Mouse (Mus musculus) small intestine, adult 2 months (tissue): Measurements from ENCODE around the gene Slc25a19. TPM values are rescaled to one million over a fixed set of nuclear protein-coding genes. Genes with fewer than 3 reads are reported as not detected.

Experiments
- H3K27ac ChIP-seq: fragments of 200-500 bp; 2 replicates; pipeline ENCODE4 v1.5.1; 2012; ENCODE audit warnings: low read depth, low read length, control low read depth, inconsistent platforms; ENCODE audit not compliant: insufficient read depth
- H3K27me3 ChIP-seq: fragments of 200-500 bp; 2 replicates; pipeline ENCODE4 v1.6.1; 2012; ENCODE audit warnings: mild to moderate bottlenecking, moderate library complexity, low read length, inconsistent platforms; ENCODE audit not compliant: control insufficient read depth, insufficient read depth
- H3K36me3 ChIP-seq: fragments of 200-500 bp; 2 replicates; pipeline ENCODE4 v1.6.1; 2012; ENCODE audit warnings: mild to moderate bottlenecking, low read length, control low read depth, inconsistent platforms; ENCODE audit not compliant: control insufficient read depth, insufficient read depth
- H3K4me1 ChIP-seq: fragments of 200-500 bp; 2 replicates; pipeline ENCODE4 v1.6.1; 2012; ENCODE audit warnings: low read length, inconsistent platforms, mixed read lengths; ENCODE audit not compliant: control insufficient read depth, insufficient read depth, insufficient read length
- H3K4me3 ChIP-seq: fragments of 200-500 bp; 2 replicates; pipeline ENCODE4 v1.5.1; 2012; ENCODE audit warnings: low read depth, mild to moderate bottlenecking, control low read depth, inconsistent platforms, low read length, moderate library complexity
- CTCF ChIP-seq: fragments of 200-500 bp; IDR thresholded peaks from 2 replicates; pipeline ENCODE4 v1.5.1; 2012; ENCODE audit warnings: low read depth, mild to moderate bottlenecking, control low read depth, inconsistent platforms, low read length, moderate library complexity, mixed read lengths; ENCODE audit not compliant: insufficient replicate concordance, insufficient read length; ENCODE audit errors: extremely low read depth
- POLR2A ChIP-seq: fragments of 200-500 bp; IDR thresholded peaks from 2 replicates; pipeline ENCODE4 v1.6.1; 2012; ENCODE audit warnings: low read depth, mild to moderate bottlenecking, control low read depth, inconsistent platforms, low read length, moderate library complexity
- WGBS: fragments of 180-500 bp; shearing (Covaris S2); methylation state at CpG from one replicate; pipeline ENCODE4 v1.1.7; 2018; 5-methylcytosine and 5-hydroxymethylcytosine counted together
- polyA plus RNA-seq: library from polyadenylated mRNA; depleted of rRNA; stranded (reverse); fragments of >200 nt; gene quantifications from 2 replicates; pipeline ENCODE4 v1.2.3, GENCODE M21; 2012

Gene Slc25a19
- polyA plus RNA-seq, 1 experiment: 19.6 TPM

GRCm38 (mm10) chr11:115640978-115641663 lies 13.0 kb upstream of the Slc25a19 start:
- Histone ChIP-seq H3K4me1 (peaks cover 20% of the 10 kb centered on the region), H3K36me3 (peaks cover 19% of the 10 kb centered on the region), H3K4me3 (no peak overlapping the region), H3K27ac (peak overlapping the region; percentile 80), H3K27me3 (no peaks in the 10 kb centered on the region)
- 42% methylated on average over 14 of the region's 14 CpGs for WGBS
- TF ChIP-seq CTCF (no peak), POLR2A (peak; percentile 31; the same call in 1 of the 2 replicates)

GRCm38 (mm10) chr11:115640311-115640828 lies 12.3 kb upstream of the Slc25a19 start:
- 0 out of 2 replicates have a peak overlapping the region, but pooled peaks have one; percentile 63 for H3K27ac ChIP-seq
- 79% methylated on average over 3 of the region's 4 CpGs for whole genome bisulfite sequencing
- H3K4me3 ChIP-seq: no peak overlapping the region
- no peaks in the 10 kb centered on the region for H3K27me3 ChIP-seq
- TF ChIP-seq POLR2A: no peak
- no peak for TF ChIP-seq CTCF
- H3K4me1 ChIP-seq: peaks cover 20% of the 10 kb centered on the region
- H3K36me3 ChIP-seq: peaks cover 14% of the 10 kb centered on the region

- WGBS: 62% methylated on average over 4 of the region's 4 CpGs
- TF ChIP-seq CTCF: no peak
- H3K4me1 ChIP-seq: peaks cover 20% of the 10 kb centered on the region
- H3K27ac ChIP-seq: peak overlapping the region; percentile 28; the same call in 1 of the 2 replicates
- H3K36me3 ChIP-seq: peaks cover 8% of the 10 kb centered on the region
- no peak overlapping the region for H3K4me3 ChIP-seq
- H3K27me3 ChIP-seq: no peaks in the 10 kb centered on the region
These were observed 11.4 kb upstream of the Slc25a19 start for GRCm38 (mm10) chr11:115639540-115639939.

GRCm38 (mm10) chr11:115638498-115639409 lies 10.7 kb upstream of the Slc25a19 start:
- 44% methylated on average over 5 of the region's 5 CpGs for WGBS
- TF ChIP-seq CTCF (no peak), POLR2A (no peak)
- peaks cover 3% of the 10 kb centered on the region; the same call in 1 of the 2 replicates for H3K36me3 ChIP-seq
- H3K4me3 ChIP-seq: no peak overlapping the region
- H3K27me3 ChIP-seq: no peaks in the 10 kb centered on the region
- peaks cover 20% of the 10 kb centered on the region for H3K4me1 ChIP-seq
- H3K27ac ChIP-seq: peak overlapping the region; percentile 28; the same call in 1 of the 2 replicates

- Histone ChIP-seq H3K27me3 (no peaks in the 10 kb centered on the region), H3K36me3 (no peaks in the 10 kb centered on the region), H3K4me3 (no peak overlapping the region), H3K27ac (no peak overlapping the region), H3K4me1 (peaks cover 20% of the 10 kb centered on the region)
- 77% methylated on average over 3 of the region's 3 CpGs for WGBS
- no peak for TF ChIP-seq POLR2A
These were observed 8.9 kb upstream of the Slc25a19 start for GRCm38 (mm10) chr11:115636960-115637359.

GRCm38 (mm10) chr11:115635484-115635883 lies 7.4 kb upstream of the Slc25a19 start:
- no peak for TF ChIP-seq CTCF
- TF ChIP-seq POLR2A: no peak
- H3K27me3 ChIP-seq: no peaks in the 10 kb centered on the region
- H3K4me3 ChIP-seq: no peak overlapping the region
- no peak overlapping the region for H3K27ac ChIP-seq
- H3K36me3 ChIP-seq: no peaks in the 10 kb centered on the region
- peaks cover 14% of the 10 kb centered on the region for H3K4me1 ChIP-seq
- WGBS: 78% methylated on average over 8 of the region's 8 CpGs

GRCm38 (mm10) chr11:115635041-115635440 lies 6.9 kb upstream of the Slc25a19 start:
- no peak overlapping the region for H3K27ac ChIP-seq
- 86% methylated on average over 8 of the region's 8 CpGs for WGBS
- no peaks in the 10 kb centered on the region for H3K36me3 ChIP-seq
- no peaks in the 10 kb centered on the region for H3K27me3 ChIP-seq
- no peak overlapping the region for H3K4me3 ChIP-seq
- peaks cover 10% of the 10 kb centered on the region for H3K4me1 ChIP-seq
- TF ChIP-seq CTCF: no peak
